31 mouse cellular contexts compared by ENCODE assay signal in the genomic region with DNA sequence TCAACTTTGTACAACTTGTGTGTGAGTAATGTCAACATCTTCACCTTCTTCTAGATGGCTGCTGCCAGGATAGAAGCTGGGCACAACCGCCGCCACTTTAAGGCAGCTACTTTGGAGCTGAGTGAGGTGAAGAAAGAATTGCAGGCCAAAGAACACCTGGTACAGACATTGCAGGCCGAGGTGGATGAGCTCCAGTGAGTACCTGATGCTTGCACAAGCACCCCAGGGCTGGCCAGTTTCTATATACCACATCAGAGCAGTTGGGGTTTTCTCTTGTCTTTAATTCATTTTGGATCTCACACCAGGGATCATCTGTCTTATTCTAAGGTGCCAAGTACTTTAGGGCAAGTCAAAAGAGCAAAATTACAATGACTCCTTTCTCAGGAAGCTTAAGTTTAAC.
"Had no signal": no experiment of that assay in that cellular context is flagged by ENCODE, and none has a peak within 500 bp of the region (broad histone marks: within the 10 kb centered on the region; RNA-seq: fewer than 3 reads in every experiment).

No protein-coding gene starts in this region.

- DNase-seq: heart, postnatal 10 days; heart, postnatal 14 days; heart, postnatal 36 days; heart, postnatal 4 days; kidney, adult 18-20 months; kidney, adult 8-10 months; kidney, postnatal 10 days; kidney, postnatal 14 days; kidney, postnatal 25 days; kidney, postnatal 4 days; layer of hippocampus, adult 9-11 months; layer of hippocampus, postnatal 36 days had no signal

- H3K27me3 ChIP-seq: heart, embryonic 12.5 days; heart, embryonic 13.5 days; heart, embryonic 15.5 days; hindbrain, embryonic 13.5 days; hindbrain, embryonic 15.5 days; intestine, embryonic 15.5 days; kidney, embryonic 15.5 days had no signal

- H3K9me3 ChIP-seq: heart, embryonic 10.5 days; heart, embryonic 12.5 days; heart, embryonic 13.5 days; heart, embryonic 15.5 days; hindbrain, embryonic 10.5 days; hindbrain, embryonic 13.5 days; hindbrain, embryonic 15.5 days; intestine, embryonic 15.5 days; kidney, embryonic 15.5 days had no signal

- ATAC-seq: hindbrain, embryonic 16.5 days; hindbrain, postnatal 0 days; inflammation-experienced regulatory T-cells, adult 6 months; intestine, embryonic 15.5 days; intestine, embryonic 16.5 days; intestine, postnatal 0 days had no signal

- H3K4me2 ChIP-seq: heart, embryonic 11.5 days; heart, embryonic 12.5 days; heart, embryonic 13.5 days; heart, embryonic 15.5 days; hindbrain, embryonic 13.5 days; hindbrain, embryonic 14.5 days; hindbrain, embryonic 15.5 days; intestine, embryonic 15.5 days; kidney, embryonic 15.5 days had no signal

- H3K9ac ChIP-seq: heart, embryonic 12.5 days; heart, embryonic 13.5 days; heart, embryonic 15.5 days; hindbrain, embryonic 13.5 days; hindbrain, embryonic 14.5 days; hindbrain, embryonic 15.5 days; intestine, embryonic 15.5 days; kidney, embryonic 15.5 days had no signal

- H3K4me1 ChIP-seq: heart, embryonic 10.5 days; heart, embryonic 12.5 days; heart, embryonic 13.5 days; heart, embryonic 15.5 days; hindbrain, embryonic 10.5 days; hindbrain, embryonic 13.5 days; hindbrain, embryonic 15.5 days; intestine, embryonic 15.5 days; kidney, embryonic 15.5 days had no signal

- H3K4me3 ChIP-seq: heart, embryonic 10.5 days; heart, embryonic 12.5 days; heart, embryonic 13.5 days; heart, embryonic 15.5 days; hindbrain, embryonic 10.5 days; hindbrain, embryonic 13.5 days; hindbrain, embryonic 15.5 days; intestine, embryonic 15.5 days; kidney, embryonic 15.5 days; layer of hippocampus, adult 2 months; left cerebral cortex, adult 2 months had no signal

- H3K27ac ChIP-seq: heart, embryonic 10.5 days; heart, embryonic 13.5 days; heart, embryonic 15.5 days; hindbrain, embryonic 10.5 days; hindbrain, embryonic 13.5 days; hindbrain, embryonic 14.5 days; hindbrain, embryonic 15.5 days; hindbrain, postnatal 0 days; intestine, embryonic 15.5 days; kidney, embryonic 15.5 days; kidney, postnatal 0 days; layer of hippocampus, adult 2 months; left cerebral cortex, adult 2 months had no signal
